Mouse (Mus musculus): ENCODE data around the gene Naa25.

GRCm38 (mm10) chr5:121383857-121384756 is 13.6 kb upstream of the Naa25 start:
- TF ChIP-seq CTCF (conservative IDR thresholded peaks at IDR 0.05; ENCODE audit: low read length) (no peak), POU5F1 (IDR thresholded peaks at IDR 0.05; ENCODE audit: borderline replicate concordance, low read length) (no peak)

Data from E14TG2a.4 (cell line).